Mouse (Mus musculus): ENCODE measurements around the gene Myo18b. TPM values are rescaled to one million over a fixed set of nuclear protein-coding genes. Genes with fewer than 3 reads are reported as not detected.

Myo18b gene
- polyA plus RNA-seq, 1 experiment from 2014 or later: 17.1 TPM

GRCm38 (mm10) chr5:112876846-112877390 is 19.2 kb downstream of the Myo18b start:
- Histone ChIP-seq H3K4me1 (peaks cover 25% of the 10 kb centered on the region), H3K9ac (no peak overlapping the region), H3K27ac (replicated peaks) (no peak overlapping the region), H3K4me2 (no peak overlapping the region), H3K4me3 (no peak overlapping the region), H3K9me3 (no peaks in the 10 kb centered on the region), H3K36me3 (peaks cover 61% of the 10 kb centered on the region), H3K27me3 (replicated peaks) (no peaks in the 10 kb centered on the region; the same call in 1 of the 2 replicates)
- no peak for ATAC-seq (ENCODE audit: extremely low read depth, insufficient number of reproducible peaks, low FRiP score, low TSS enrichment)
- WGBS: 31% methylated on average over 4 of the region's 4 CpGs

GRCm38 (mm10) chr5:112872999-112873398 is 23.2 kb downstream of the Myo18b start:
- no peak for ATAC-seq (ENCODE audit: extremely low read depth, insufficient number of reproducible peaks, low FRiP score, low TSS enrichment)
- H3K9ac ChIP-seq: no peak overlapping the region
- no peaks in the 10 kb centered on the region; the same call in 1 of the 2 replicates for H3K27me3 ChIP-seq (replicated peaks)
- no peak overlapping the region for H3K27ac ChIP-seq (replicated peaks)
- 74% methylated on average over 6 of the region's 6 CpGs for WGBS
- peaks cover 9% of the 10 kb centered on the region for H3K4me1 ChIP-seq
- H3K9me3 ChIP-seq: no peaks in the 10 kb centered on the region
- H3K4me2 ChIP-seq: no peak overlapping the region
- H3K4me3 ChIP-seq: no peak overlapping the region
- H3K36me3 ChIP-seq: peaks cover 77% of the 10 kb centered on the region

GRCm38 (mm10) chr5:112870729-112871128 is 25.4 kb downstream of the Myo18b start:
- 22% methylated on average over 9 of the region's 9 CpGs for WGBS
- H3K4me3 ChIP-seq: no peak overlapping the region
- H3K9ac ChIP-seq: no peak overlapping the region
- H3K4me1 ChIP-seq: peaks cover 9% of the 10 kb centered on the region
- no peaks in the 10 kb centered on the region for H3K9me3 ChIP-seq
- H3K27ac ChIP-seq (replicated peaks): no peak overlapping the region
- H3K36me3 ChIP-seq: peaks cover 79% of the 10 kb centered on the region
- H3K27me3 ChIP-seq (replicated peaks): no peaks in the 10 kb centered on the region; the same call in 1 of the 2 replicates
- H3K4me2 ChIP-seq: no peak overlapping the region
- no peak for ATAC-seq (ENCODE audit: extremely low read depth, insufficient number of reproducible peaks, low FRiP score, low TSS enrichment)

GRCm38 (mm10) chr5:112868620-112869019 is 27.5 kb downstream of the Myo18b start:
- 74% methylated on average over 5 of the region's 5 CpGs for WGBS
- ATAC-seq (ENCODE audit: extremely low read depth, insufficient number of reproducible peaks, low FRiP score, low TSS enrichment): no peak

GRCm38 (mm10) chr5:112864719-112865367 is 31.3 kb downstream of the Myo18b start:
- Histone ChIP-seq H3K9me3 (no peaks in the 10 kb centered on the region), H3K27me3 (replicated peaks) (no peaks in the 10 kb centered on the region), H3K36me3 (peaks cover 78% of the 10 kb centered on the region), H3K27ac (replicated peaks) (no peak overlapping the region), H3K4me3 (no peak overlapping the region), H3K4me1 (no peaks in the 10 kb centered on the region), H3K9ac (no peak overlapping the region), H3K4me2 (no peak overlapping the region)
- ATAC-seq (ENCODE audit: extremely low read depth, insufficient number of reproducible peaks, low FRiP score, low TSS enrichment): no peak
- 57% methylated on average over 4 of the region's 4 CpGs for WGBS

More at GRCm38 (mm10) chr5:112868620-112869019, 27.5 kb downstream of the Myo18b start:
- no peak overlapping the region for H3K4me3 ChIP-seq
- H3K36me3 ChIP-seq: peaks cover 76% of the 10 kb centered on the region
- no peak overlapping the region for H3K9ac ChIP-seq
- H3K27me3 ChIP-seq (replicated peaks): no peaks in the 10 kb centered on the region; the same call in 1 of the 2 replicates
- H3K9me3 ChIP-seq: no peaks in the 10 kb centered on the region
- no peak overlapping the region for H3K27ac ChIP-seq (replicated peaks)
- H3K4me1 ChIP-seq: peaks cover 9% of the 10 kb centered on the region
- no peak overlapping the region for H3K4me2 ChIP-seq

- WGBS: 65% methylated on average over 12 of the region's 12 CpGs
- peaks cover 75% of the 10 kb centered on the region for H3K36me3 ChIP-seq
- ATAC-seq (ENCODE audit: extremely low read depth, insufficient number of reproducible peaks, low FRiP score, low TSS enrichment): no peak
- H3K4me2 ChIP-seq: no peak overlapping the region
- H3K27me3 ChIP-seq (replicated peaks): no peaks in the 10 kb centered on the region
- H3K9me3 ChIP-seq: no peaks in the 10 kb centered on the region
- H3K4me3 ChIP-seq: no peak overlapping the region
- H3K27ac ChIP-seq (replicated peaks): no peak overlapping the region
- H3K4me1 ChIP-seq: no peaks in the 10 kb centered on the region
- H3K9ac ChIP-seq: no peak overlapping the region
These were observed 36.7 kb downstream of the Myo18b start for GRCm38 (mm10) chr5:112859379-112860035.

- 0 out of 2 replicates have a peak, but pooled peaks cover 5% of the 10 kb centered on the region for H3K27me3 ChIP-seq (replicated peaks)
- peaks cover 48% of the 10 kb centered on the region for H3K4me1 ChIP-seq
- H3K4me2 ChIP-seq: no peak overlapping the region
- ATAC-seq (ENCODE audit: extremely low read depth, insufficient number of reproducible peaks, low FRiP score, low TSS enrichment): peak; percentile 38; the same call in 1 of the 2 replicates
- 0 out of 2 replicates have a peak overlapping the region, but pooled peaks have one; percentile 5 for H3K27ac ChIP-seq (replicated peaks)
- no peaks in the 10 kb centered on the region for H3K9me3 ChIP-seq
- 35% methylated on average over 8 of the region's 8 CpGs for WGBS
- H3K9ac ChIP-seq: no peak overlapping the region
- H3K36me3 ChIP-seq: peaks cover 37% of the 10 kb centered on the region
- no peak overlapping the region for H3K4me3 ChIP-seq
These were observed 43.0 kb downstream of the Myo18b start for GRCm38 (mm10) chr5:112853179-112853578.

GRCm38 (mm10) chr5:112851389-112851788 is 44.8 kb downstream of the Myo18b start:
- Histone ChIP-seq H3K4me1 (peaks cover 48% of the 10 kb centered on the region), H3K36me3 (peaks cover 29% of the 10 kb centered on the region), H3K9ac (no peak overlapping the region), H3K4me2 (no peak overlapping the region), H3K27ac (replicated peaks) (no peak overlapping the region), H3K4me3 (no peak overlapping the region), H3K27me3 (replicated peaks) (peaks cover 18% of the 10 kb centered on the region; the same call in 1 of the 2 replicates), H3K9me3 (no peaks in the 10 kb centered on the region)
- ATAC-seq (ENCODE audit: extremely low read depth, insufficient number of reproducible peaks, low FRiP score, low TSS enrichment): no peak
- WGBS: 29% methylated on average over 5 of the region's 5 CpGs

GRCm38 (mm10) chr5:112848586-112849280 is 47.4 kb downstream of the Myo18b start:
- Histone ChIP-seq H3K9me3 (no peaks in the 10 kb centered on the region), H3K4me1 (peaks cover 48% of the 10 kb centered on the region), H3K9ac (peak overlapping the region; percentile 24; the same call in 1 of the 2 replicates), H3K4me2 (no peak overlapping the region), H3K36me3 (peaks cover 39% of the 10 kb centered on the region), H3K27me3 (replicated peaks) (peaks cover 18% of the 10 kb centered on the region; the same call in 1 of the 2 replicates), H3K4me3 (no peak overlapping the region), H3K27ac (replicated peaks) (no peak overlapping the region)
- ATAC-seq (ENCODE audit: extremely low read depth, insufficient number of reproducible peaks, low FRiP score, low TSS enrichment): no peak
- WGBS: 18% methylated on average over 16 of the region's 16 CpGs

- Histone ChIP-seq H3K4me2 (no peak overlapping the region), H3K4me3 (no peak overlapping the region), H3K4me1 (peaks cover 41% of the 10 kb centered on the region), H3K27me3 (replicated peaks) (peaks cover 18% of the 10 kb centered on the region; the same call in 1 of the 2 replicates), H3K27ac (replicated peaks) (no peak overlapping the region), H3K36me3 (peaks cover 40% of the 10 kb centered on the region), H3K9ac (0 out of 2 replicates have a peak overlapping the region, but pooled peaks have one; percentile 24), H3K9me3 (no peaks in the 10 kb centered on the region)
- no peak for ATAC-seq (ENCODE audit: extremely low read depth, insufficient number of reproducible peaks, low FRiP score, low TSS enrichment)
- WGBS: 32% methylated on average over 25 of the region's 25 CpGs
These were observed 48.1 kb downstream of the Myo18b start for GRCm38 (mm10) chr5:112847985-112848542.

- Histone ChIP-seq H3K36me3 (peaks cover 59% of the 10 kb centered on the region), H3K27ac (replicated peaks) (no peak overlapping the region), H3K4me2 (no peak overlapping the region), H3K9ac (no peak overlapping the region), H3K4me1 (peaks cover 24% of the 10 kb centered on the region), H3K27me3 (replicated peaks) (peaks cover 18% of the 10 kb centered on the region; the same call in 1 of the 2 replicates), H3K9me3 (no peaks in the 10 kb centered on the region), H3K4me3 (no peak overlapping the region)
- ATAC-seq (ENCODE audit: extremely low read depth, insufficient number of reproducible peaks, low FRiP score, low TSS enrichment): no peak
- WGBS: 84% methylated on average over 11 of the region's 11 CpGs
These were observed 50.0 kb downstream of the Myo18b start for GRCm38 (mm10) chr5:112846146-112846545.

Measured in heart, embryonic 13.5 days (tissue).